Comparison of ENCODE assay signal across 12 mouse cellular contexts in genomic region chr4:124950181-124951035, GRCm38 (mm10). TPM values are rescaled to one million over a fixed set of nuclear protein-coding genes. Genes with fewer than 3 reads are reported as not detected.
DNase-seq lines count a peak whose midpoint lies in the region; ATAC-seq and TF ChIP-seq lines count a peak whose summit lies in the region.
"Had no signal": no experiment of that assay in that cellular context is flagged by ENCODE, and none has a peak within 500 bp of the region (broad histone marks: within the 10 kb centered on the region; RNA-seq: fewer than 3 reads in every experiment).

No protein-coding gene starts in this region.

- no peaks in the 10 kb centered on the region for H3K4me1 ChIP-seq in forebrain, embryonic 12.5 days
- no peaks in the 10 kb centered on the region for H3K4me1 ChIP-seq in forebrain, embryonic 16.5 days (replicated peaks; ENCODE audit: control insufficient read depth, insufficient read depth, low read length)
- H3K4me1 ChIP-seq in stomach, embryonic 15.5 days = peaks cover 4% of the 10 kb centered on the region; the same call in 1 of the 2 replicates
- H3K4me1 ChIP-seq in stomach, postnatal 0 days (replicated peaks; ENCODE audit: control insufficient read depth, insufficient read depth) = no peaks in the 10 kb centered on the region
- peaks cover 26% of the 10 kb centered on the region for H3K4me1 ChIP-seq in limb, embryonic 13.5 days
- H3K4me1 ChIP-seq: liver, embryonic 12.5 days; midbrain, embryonic 15.5 days had no signal

- no peak overlapping the region for H3K4me3 ChIP-seq in forebrain, embryonic 12.5 days (replicated peaks)
- no peak overlapping the region for H3K4me3 ChIP-seq in forebrain, embryonic 16.5 days (replicated peaks; ENCODE audit: low read length)
- H3K4me3 ChIP-seq in stomach, embryonic 15.5 days (replicated peaks) = no peak overlapping the region
- H3K4me3 ChIP-seq in stomach, postnatal 0 days (ENCODE audit: low read depth, low read length) = no peak overlapping the region
- H3K4me3 ChIP-seq in limb, embryonic 13.5 days = no peak overlapping the region
- H3K4me3 ChIP-seq: liver, embryonic 12.5 days; midbrain, embryonic 15.5 days had no signal

- no peak for TF ChIP-seq CTCF in stomach, postnatal 0 days (IDR thresholded peaks at IDR 0.05; ENCODE audit: low read depth)

- intact Hi-C loops in left cerebral cortex, postnatal 36 days (cut with DNase I) = no loop called here

- 89% methylated on average over 21 of the region's 21 CpGs for whole genome bisulfite sequencing in forebrain, embryonic 12.5 days
- 83% methylated on average over 21 of the region's 21 CpGs for WGBS in forebrain, embryonic 16.5 days
- WGBS in stomach, embryonic 15.5 days = 52% methylated on average over 21 of the region's 21 CpGs
- WGBS in stomach, postnatal 0 days = 48% methylated on average over 21 of the region's 21 CpGs
- WGBS in limb, embryonic 13.5 days = 19% methylated on average over 21 of the region's 21 CpGs

- no peaks in the 10 kb centered on the region for H3K36me3 ChIP-seq in forebrain, embryonic 12.5 days (replicated peaks)
- no peaks in the 10 kb centered on the region for H3K36me3 ChIP-seq in forebrain, embryonic 16.5 days (ENCODE audit: control insufficient read depth, insufficient read depth)
- no peaks in the 10 kb centered on the region for H3K36me3 ChIP-seq in stomach, embryonic 15.5 days
- no peaks in the 10 kb centered on the region for H3K36me3 ChIP-seq in stomach, postnatal 0 days (ENCODE audit: control insufficient read depth, insufficient read depth, low read length)
- H3K36me3 ChIP-seq in limb, embryonic 13.5 days = no peaks in the 10 kb centered on the region
- H3K36me3 ChIP-seq: liver, embryonic 12.5 days; midbrain, embryonic 15.5 days had no signal

- no peaks in the 10 kb centered on the region for H3K27me3 ChIP-seq in forebrain, embryonic 12.5 days
- no peaks in the 10 kb centered on the region for H3K27me3 ChIP-seq in forebrain, embryonic 16.5 days (replicated peaks; ENCODE audit: control insufficient read depth, insufficient read depth, low read length)
- H3K27me3 ChIP-seq in stomach, embryonic 15.5 days (replicated peaks) = no peaks in the 10 kb centered on the region
- H3K27me3 ChIP-seq in stomach, postnatal 0 days (ENCODE audit: control insufficient read depth, insufficient read depth, low read length) = no peaks in the 10 kb centered on the region
- H3K27me3 ChIP-seq in limb, embryonic 13.5 days = peaks cover 86% of the 10 kb centered on the region
- H3K27me3 ChIP-seq: midbrain, embryonic 15.5 days had no signal

- no peak for ATAC-seq in forebrain, embryonic 12.5 days (ENCODE audit: low FRiP score)
- ATAC-seq in forebrain, embryonic 16.5 days = no peak
- no peak for ATAC-seq in stomach, embryonic 15.5 days (ENCODE audit: insufficient read depth, low FRiP score, low read depth)
- no peak for ATAC-seq in stomach, postnatal 0 days (ENCODE audit: low FRiP score, low TSS enrichment)
- ATAC-seq in limb, embryonic 13.5 days (ENCODE audit: low FRiP score, low read depth) = peak; percentile 48; the same call in 1 of the 2 replicates
- ATAC-seq in cerebellum, adult (ENCODE audit: insufficient number of reproducible peaks, low FRiP score, low TSS enrichment) = no peak
- ATAC-seq: liver, embryonic 12.5 days; midbrain, embryonic 15.5 days had no signal

- DNase-seq in stomach, postnatal 0 days (ENCODE audit: low spot score) = no peak
- DNase-seq in left cerebral cortex, postnatal 36 days (ENCODE audit: low spot score in 2 of 2) = no peak
- no peak for DNase-seq in ovary, adult 18-20 months (ENCODE audit: low spot score)
- DNase-seq: cerebellum, adult 9-10 months; thymus, adult 18-20 months had no signal

- no peak overlapping the region for H3K9ac ChIP-seq in forebrain, embryonic 12.5 days
- H3K9ac ChIP-seq in forebrain, embryonic 16.5 days (replicated peaks; ENCODE audit: low read depth, low read length) = no peak overlapping the region
- H3K9ac ChIP-seq in stomach, embryonic 15.5 days = no peak overlapping the region
- no peak overlapping the region for H3K9ac ChIP-seq in stomach, postnatal 0 days (ENCODE audit: low read length)
- H3K9ac ChIP-seq in limb, embryonic 13.5 days = peak overlapping the region; percentile 13; the same call in 1 of the 2 replicates
- H3K9ac ChIP-seq: liver, embryonic 12.5 days; midbrain, embryonic 15.5 days had no signal

- no peak overlapping the region for H3K4me2 ChIP-seq in forebrain, embryonic 12.5 days
- no peak overlapping the region for H3K4me2 ChIP-seq in forebrain, embryonic 16.5 days (ENCODE audit: low read length)
- no peak overlapping the region for H3K4me2 ChIP-seq in stomach, embryonic 15.5 days
- no peak overlapping the region for H3K4me2 ChIP-seq in stomach, postnatal 0 days (replicated peaks; ENCODE audit: low read depth)
- H3K4me2 ChIP-seq in limb, embryonic 13.5 days (replicated peaks) = peak overlapping the region; percentile 41
- H3K4me2 ChIP-seq: liver, embryonic 12.5 days; midbrain, embryonic 15.5 days had no signal

- no peaks in the 10 kb centered on the region for H3K9me3 ChIP-seq in forebrain, embryonic 12.5 days
- no peaks in the 10 kb centered on the region for H3K9me3 ChIP-seq in forebrain, embryonic 16.5 days (ENCODE audit: control insufficient read depth, low read length)
- no peaks in the 10 kb centered on the region for H3K9me3 ChIP-seq in stomach, embryonic 15.5 days
- no peaks in the 10 kb centered on the region for H3K9me3 ChIP-seq in stomach, postnatal 0 days (ENCODE audit: control insufficient read depth, low read length)
- no peaks in the 10 kb centered on the region for H3K9me3 ChIP-seq in limb, embryonic 13.5 days
- H3K9me3 ChIP-seq: liver, embryonic 12.5 days; midbrain, embryonic 15.5 days had no signal

- 0 out of 2 replicates have a peak overlapping the region, but pooled peaks have one; percentile 13 for H3K27ac ChIP-seq in forebrain, embryonic 12.5 days
- no peak overlapping the region for H3K27ac ChIP-seq in forebrain, embryonic 16.5 days (ENCODE audit: low read length)
- 0 out of 2 replicates have a peak overlapping the region, but pooled peaks have one; percentile 35 for H3K27ac ChIP-seq in stomach, embryonic 15.5 days
- no peak overlapping the region for H3K27ac ChIP-seq in stomach, postnatal 0 days (replicated peaks)
- H3K27ac ChIP-seq in limb, embryonic 13.5 days = no peak overlapping the region
- H3K27ac ChIP-seq: liver, embryonic 12.5 days; midbrain, embryonic 15.5 days had no signal

- no peak for TF ChIP-seq EP300 in stomach, postnatal 0 days (optimal IDR thresholded peaks at IDR 0.05)

RNA-seq across cellular contexts. Expression of gene Cdca8, which starts 11.3 kb away (rescaled TPM):
- polyA plus RNA-seq in forebrain, embryonic 12.5 days (2016; fragmentation: Nextera tagmentation; extraction: Ambion mirVana) = 243 and 257 TPM in 2 replicates
- polyA plus RNA-seq in forebrain, embryonic 16.5 days (2015; fragmentation: Nextera tagmentation; extraction: Ambion mirVana) = 70.0 and 76.6 TPM in 2 replicates
- polyA plus RNA-seq in stomach, embryonic 15.5 days (2015; fragmentation: Nextera tagmentation; extraction: Ambion mirVana) = 118 and 128 TPM in 2 replicates
- 26.9 and 34.9 TPM in 2 replicates for polyA plus RNA-seq in stomach, postnatal 0 days (2015; fragmentation: Nextera tagmentation; extraction: Ambion mirVana)
- 128 and 130 TPM in 2 replicates for polyA plus RNA-seq in limb, embryonic 13.5 days (2015; fragmentation: Nextera tagmentation; extraction: Ambion mirVana)
- 1 to 10 TPM; 1.4 to 1.5 TPM for total RNA-seq in left cerebral cortex, postnatal 36 days (2021)

RNA-seq across cellular contexts. Expression of gene 9930104L06Rik, which starts 13.6 kb away (rescaled TPM):
- 16.7 and 18.9 TPM in 2 replicates for polyA plus RNA-seq in forebrain, embryonic 12.5 days (2016; fragmentation: Nextera tagmentation; extraction: Ambion mirVana)
- polyA plus RNA-seq in forebrain, embryonic 16.5 days (2015; fragmentation: Nextera tagmentation; extraction: Ambion mirVana) = 17.1 and 17.2 TPM in 2 replicates
- 11.3 and 13.8 TPM in 2 replicates for polyA plus RNA-seq in stomach, embryonic 15.5 days (2015; fragmentation: Nextera tagmentation; extraction: Ambion mirVana)
- polyA plus RNA-seq in stomach, postnatal 0 days (2015; fragmentation: Nextera tagmentation; extraction: Ambion mirVana) = 6.1 and 6.9 TPM in 2 replicates
- polyA plus RNA-seq in limb, embryonic 13.5 days (2015; fragmentation: Nextera tagmentation; extraction: Ambion mirVana) = 16.5 and 19.8 TPM in 2 replicates
- total RNA-seq in left cerebral cortex, postnatal 36 days (2021) = 10 to 100 TPM; 17.6 to 20.8 TPM

RNA-seq across cellular contexts. Expression of gene Rspo1, which starts 35.8 kb away (rescaled TPM):
- polyA plus RNA-seq in forebrain, embryonic 12.5 days (2016; fragmentation: Nextera tagmentation; extraction: Ambion mirVana) = 20.3 and 26.2 TPM in 2 replicates
- polyA plus RNA-seq in forebrain, embryonic 16.5 days (2015; fragmentation: Nextera tagmentation; extraction: Ambion mirVana) = 1.1 and 1.3 TPM in 2 replicates
- 12.9 and 14.5 TPM in 2 replicates for polyA plus RNA-seq in stomach, embryonic 15.5 days (2015; fragmentation: Nextera tagmentation; extraction: Ambion mirVana)
- 6.3 and 6.9 TPM in 2 replicates for polyA plus RNA-seq in stomach, postnatal 0 days (2015; fragmentation: Nextera tagmentation; extraction: Ambion mirVana)
- 2.5 and 3.1 TPM in 2 replicates for polyA plus RNA-seq in limb, embryonic 13.5 days (2015; fragmentation: Nextera tagmentation; extraction: Ambion mirVana)
- total RNA-seq in left cerebral cortex, postnatal 36 days (2021) = 10 to 100 TPM; 14.2 to 16.7 TPM

Comparison
In these comparisons a context has a peak if more than half of its experiments do, and no peak if none do; other contexts are left out.
1. H3K27ac ChIP-seq: peak in forebrain, embryonic 12.5 days (single experiment) and stomach, embryonic 15.5 days (single experiment); none in forebrain, embryonic 16.5 days (single experiment), stomach, postnatal 0 days (single experiment) and limb, embryonic 13.5 days (single experiment).